Mouse (Mus musculus) liver, embryonic 18 days (tissue): Measurements from ENCODE around the gene Fthl17f. TPM values are rescaled to one million over a fixed set of nuclear protein-coding genes. Genes with fewer than 3 reads are reported as not detected.

Source experiments
- polyA plus RNA-seq: library from polyadenylated mRNA; depleted of rRNA; stranded (reverse); fragments of >200 nt; gene quantifications from 2 replicates; pipeline ENCODE4 v1.2.3, GENCODE M21; 2012; rRNA removed

The Fthl17f gene
- polyA plus RNA-seq: not detected in 2 replicates

DNA sequence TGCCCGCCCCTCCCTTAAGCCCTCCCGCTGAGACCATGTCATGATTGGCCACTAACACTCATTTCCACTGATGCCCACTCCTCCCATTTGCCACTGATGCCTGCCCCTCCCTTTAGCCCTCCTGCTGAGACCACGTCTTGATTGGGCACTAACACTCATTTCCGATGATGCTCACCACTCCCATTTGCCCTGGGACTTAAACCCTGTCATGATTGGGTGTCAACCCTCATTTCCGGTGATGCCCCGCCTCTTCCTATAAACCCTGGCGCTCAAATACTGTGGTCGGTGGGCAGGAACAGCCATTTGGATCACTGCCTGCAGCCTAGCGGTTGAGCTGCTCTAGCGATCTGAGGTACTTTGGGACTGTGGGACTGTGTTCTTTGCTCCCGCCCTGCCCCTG, at the start of gene Fthl17f:
Gene Fthl17f (plus strand): TSS at position 301 of the 400 bp plus-strand sequence.

DNA sequence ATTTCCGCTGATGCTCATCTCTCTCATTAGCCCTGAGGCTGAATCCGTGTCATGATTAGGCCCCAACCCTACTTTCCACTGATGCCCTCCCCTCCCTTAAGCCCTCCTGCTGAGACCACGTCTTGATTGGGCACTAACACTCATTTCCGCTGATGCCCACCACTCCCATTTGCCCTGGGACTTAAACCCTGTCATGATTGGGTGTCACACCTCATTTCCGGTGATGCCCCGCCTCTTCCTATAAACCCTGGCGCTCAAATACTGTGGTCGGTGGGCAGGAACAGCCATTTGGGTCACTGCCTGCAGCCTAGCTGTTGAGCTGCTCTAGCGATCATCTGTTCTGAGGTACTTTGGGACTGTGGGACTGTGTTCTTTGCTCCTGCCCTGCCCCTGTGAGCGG, 29.6 kb upstream of the Fthl17f start, which contains the start of gene Fthl17e:
Gene Fthl17e (plus strand): TSS at position 301 of the 400 bp plus-strand sequence.

DNA sequence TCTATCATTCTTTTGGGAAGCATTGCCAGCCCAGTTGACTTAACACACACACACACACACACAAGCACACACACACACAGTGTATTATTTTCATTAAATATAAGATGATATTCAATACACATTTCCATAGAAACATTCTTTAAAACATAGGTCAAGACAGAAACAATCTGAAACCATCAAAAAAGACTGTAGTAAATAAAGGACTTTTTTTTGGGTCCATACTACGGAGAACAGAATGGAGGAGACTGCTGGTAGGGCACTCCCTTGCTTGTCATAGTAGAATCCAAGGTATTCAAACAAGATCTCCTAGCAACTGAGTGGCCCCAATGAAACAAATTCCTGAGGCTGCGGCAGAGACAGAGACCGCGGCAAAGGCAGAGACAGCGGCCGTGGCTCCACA, 41.4 kb downstream of the Fthl17f start, which contains the start of gene 4930402K13Rik:
Gene 4930402K13Rik (plus strand): TSS at position 301 of the 400 bp plus-strand sequence.

Other genes starting within 250 kb of the Fthl17f start
- not detected in 2 replicates for gene Gm6592, start 219.0 kb upstream of the Fthl17f start, polyA plus RNA-seq
- gene Gm5751, start 188.8 kb upstream of the Fthl17f start, polyA plus RNA-seq: not detected in 2 replicates
- gene B630019K06Rik, start 170.6 kb upstream of the Fthl17f start, polyA plus RNA-seq: 0.20 and 0.24 TPM in 2 replicates
- not detected in 2 replicates for gene Fthl17b, start 100.0 kb upstream of the Fthl17f start, polyA plus RNA-seq
- not detected in 2 replicates for gene Fthl17c, start 86.5 kb upstream of the Fthl17f start, polyA plus RNA-seq
- not detected in 2 replicates for gene Fthl17d, start 76.3 kb upstream of the Fthl17f start, polyA plus RNA-seq
- not detected in 2 replicates for gene Fthl17e, start 29.5 kb upstream of the Fthl17f start, polyA plus RNA-seq
- gene 4930402K13Rik, start 41.5 kb downstream of the Fthl17f start, polyA plus RNA-seq: not detected in 2 replicates
- gene Lancl3, start 136.9 kb downstream of the Fthl17f start, polyA plus RNA-seq: 0.05 and 0.06 TPM in 2 replicates
- gene Gm14862, start 193.9 kb downstream of the Fthl17f start, polyA plus RNA-seq: 0.44 and 0.76 TPM in 2 replicates
- 8.2 and 9.3 TPM in 2 replicates for gene Xk, start 209.7 kb downstream of the Fthl17f start, polyA plus RNA-seq
- 1.2 and 2.1 TPM in 2 replicates for gene H2al1m, start 220.7 kb downstream of the Fthl17f start, polyA plus RNA-seq